Mouse (Mus musculus) limb, embryonic 13.5 days (tissue): ENCODE measurements around the gene Dnaaf3. TPM values are rescaled to one million over a fixed set of nuclear protein-coding genes. Genes with fewer than 3 reads are reported as not detected.
A peak's percentile ranks its signal among the peaks of the same experiment; 100 is the strongest.
"Not testable (repeated sequence)": the region's sequence is repeated elsewhere in the genome, so short reads cannot be mapped to it uniquely, and the experiment has no call there.

Experiments
- ATAC-seq: fragments of 200-750 bp; cut with Nextera tagmentation; 2 replicates; pipeline ENCODE4 v1.8.0; 2017; ENCODE audit warnings: low read depth, moderate number of reproducible peaks, moderate TSS enrichment; ENCODE audit not compliant: low FRiP score
- H3K27ac ChIP-seq: fragments of 300-500 bp; sonication (generic); 2 replicates; pipeline ENCODE4 v1.5.1; 2015; ENCODE audit warnings: inconsistent platforms, mild to moderate bottlenecking, moderate library complexity
- H3K27me3 ChIP-seq: fragments of 300-500 bp; sonication (generic); 2 replicates; pipeline ENCODE4 v1.6.1; 2015; ENCODE audit warnings: mild to moderate bottlenecking, inconsistent platforms
- H3K36me3 ChIP-seq: fragments of 300-500 bp; sonication (generic); 2 replicates; pipeline ENCODE4 v1.6.1; 2015; ENCODE audit warnings: inconsistent platforms, mild to moderate bottlenecking, moderate library complexity
- H3K4me1 ChIP-seq: fragments of 300-500 bp; sonication (generic); 2 replicates; pipeline ENCODE4 v1.6.1; 2015; ENCODE audit warnings: inconsistent platforms
- H3K4me2 ChIP-seq: fragments of 300-500 bp; sonication (generic); replicated peaks from 2 replicates; pipeline ENCODE4 v1.6.1; 2015; ENCODE audit warnings: inconsistent platforms, mild to moderate bottlenecking, moderate library complexity
- H3K4me3 ChIP-seq: fragments of 300-500 bp; sonication (generic); 2 replicates; pipeline ENCODE4 v1.5.1; 2015; ENCODE audit warnings: moderate library complexity, mild to moderate bottlenecking, inconsistent platforms
- H3K9ac ChIP-seq: fragments of 300-500 bp; sonication (generic); 2 replicates; pipeline ENCODE4 v1.6.1; 2015; ENCODE audit warnings: mild to moderate bottlenecking, inconsistent platforms
- H3K9me3 ChIP-seq: fragments of 300-500 bp; sonication (generic); 2 replicates; pipeline ENCODE4 v1.6.1; 2016; ENCODE audit warnings: inconsistent platforms
- WGBS: fragments of 180-500 bp; shearing (Covaris S2); methylation state at CpG from one replicate; pipeline ENCODE4 v1.1.7; 2015; 5-methylcytosine and 5-hydroxymethylcytosine counted together
- polyA plus RNA-seq: library from polyadenylated mRNA; unstranded; fragments of >200 nt; fragmentation: Nextera tagmentation; extraction: Ambion mirVana; gene quantifications from 2 replicates; pipeline ENCODE4 v1.2.1, GENCODE M21; 2015

Gene Dnaaf3
- polyA plus RNA-seq, 1 experiment from 2014 or later, result 3.0 TPM

DNA sequence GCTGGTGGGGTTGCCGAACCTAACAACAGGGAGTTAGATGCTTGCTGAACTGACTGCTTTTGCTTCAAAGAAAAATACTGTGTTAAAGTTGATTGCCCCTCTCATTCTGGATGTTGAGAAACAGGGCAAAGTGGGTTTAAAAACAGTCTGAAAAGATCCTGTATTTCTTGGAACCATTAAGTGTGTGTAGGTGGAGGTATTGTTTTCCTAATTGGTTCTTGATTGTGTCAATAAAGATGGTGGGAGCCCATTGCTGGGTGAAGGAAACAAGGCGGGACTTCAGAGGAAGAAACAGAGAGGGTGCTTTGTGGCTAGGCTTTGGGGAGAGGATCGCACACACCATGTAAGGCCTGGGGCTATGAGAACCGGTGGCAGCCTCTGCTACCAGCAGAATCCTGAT lies 4.9 kb upstream of the Dnaaf3 start:
- H3K9ac ChIP-seq, result no peak overlapping the region
- no peaks in the 10 kb centered on the region for H3K9me3 ChIP-seq
- WGBS, result 46% methylated on average over 4 of the region's 4 CpGs
- H3K27me3 ChIP-seq, result no peaks in the 10 kb centered on the region
- ATAC-seq, result no peak
- H3K27ac ChIP-seq, result no peak overlapping the region; the same call in 1 of the 2 replicates
- H3K36me3 ChIP-seq, result no peaks in the 10 kb centered on the region
- H3K4me3 ChIP-seq, result no peak overlapping the region
- H3K4me2 ChIP-seq, result no peak overlapping the region
- peaks cover 4% of the 10 kb centered on the region; the same call in 1 of the 2 replicates for H3K4me1 ChIP-seq

DNA sequence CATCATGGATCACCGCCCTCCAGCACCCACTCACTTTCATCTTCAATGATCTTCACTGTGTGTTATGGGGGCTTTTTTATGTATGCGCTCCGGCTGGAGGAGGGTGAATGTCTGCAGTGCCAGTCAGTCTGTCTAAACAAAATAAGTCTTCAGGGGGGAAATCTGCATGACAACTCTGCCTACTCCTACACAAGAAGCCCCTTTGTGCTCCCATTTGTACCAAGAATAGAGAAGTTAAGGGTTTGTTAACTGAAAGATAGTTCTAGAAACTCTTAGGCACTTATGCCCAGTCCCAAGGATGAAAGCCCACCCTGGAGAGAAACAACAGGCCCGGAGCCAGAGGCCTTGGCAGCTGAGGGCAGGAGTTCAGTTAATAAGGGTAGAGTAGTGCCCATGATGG lies 4.1 kb upstream of the Dnaaf3 start:
- Histone ChIP-seq H3K27ac (no peak overlapping the region), H3K4me2 (no peak overlapping the region), H3K4me1 (peaks cover 11% of the 10 kb centered on the region), H3K4me3 (no peak overlapping the region), H3K27me3 (no peaks in the 10 kb centered on the region), H3K36me3 (no peaks in the 10 kb centered on the region), H3K9me3 (no peaks in the 10 kb centered on the region), H3K9ac (no peak overlapping the region)
- 94% methylated on average over 4 of the region's 4 CpGs for WGBS
- ATAC-seq, result no peak

DNA sequence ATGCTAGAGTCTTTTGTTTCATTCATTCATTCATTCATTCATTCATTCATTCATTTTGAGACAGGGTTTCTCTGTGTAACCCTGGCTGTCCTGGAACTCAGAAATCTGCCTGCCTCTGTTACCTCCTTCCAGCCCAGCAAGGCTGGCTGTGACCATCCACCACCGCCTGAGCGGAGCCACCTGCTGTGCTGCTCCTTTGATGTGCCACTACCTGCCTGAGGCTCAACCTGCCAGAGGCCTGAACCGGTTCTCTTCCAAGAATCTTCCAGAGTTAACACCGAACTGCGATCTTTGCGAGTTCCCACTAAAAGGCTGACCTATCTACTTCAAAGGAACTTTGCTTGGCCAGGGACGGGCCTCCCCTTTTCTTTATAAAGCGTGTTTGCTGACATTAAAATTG lies 2.1 kb downstream of the Dnaaf3 start:
- WGBS, result 24% methylated on average over 7 of the region's 8 CpGs
- not testable (repeated sequence) for H3K36me3 ChIP-seq, H3K27ac ChIP-seq, H3K9me3 ChIP-seq, H3K4me2 ChIP-seq, H3K9ac ChIP-seq, H3K27me3 ChIP-seq, H3K4me3 ChIP-seq, ATAC-seq
- peaks cover 29% of the 10 kb centered on the region for H3K4me1 ChIP-seq

DNA sequence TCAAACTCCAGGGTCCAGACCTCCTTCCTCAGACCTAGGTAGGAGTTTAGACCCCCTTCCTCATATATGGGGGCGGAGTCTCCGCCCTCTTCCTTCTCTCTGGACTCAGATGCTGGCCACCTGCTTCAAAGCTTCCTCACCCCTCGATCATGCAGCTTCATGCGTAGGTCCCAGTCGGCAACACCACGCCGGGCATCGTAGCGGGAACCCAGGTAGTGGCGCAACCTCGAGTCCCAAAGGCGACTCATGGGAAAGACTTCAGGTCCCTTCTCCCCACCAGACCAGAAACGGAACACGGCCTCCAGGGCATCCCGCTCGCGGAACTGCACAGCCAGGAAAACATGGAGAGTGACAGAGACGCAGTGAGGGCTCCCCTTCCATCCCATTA lies 5.0 kb downstream of the Dnaaf3 start:
- H3K4me3 ChIP-seq, result peak overlapping the region; percentile 38
- peaks cover 27% of the 10 kb centered on the region for H3K4me1 ChIP-seq
- no peak overlapping the region for H3K9ac ChIP-seq
- no peaks in the 10 kb centered on the region for H3K9me3 ChIP-seq
- no peak overlapping the region for H3K27ac ChIP-seq
- peak overlapping the region; percentile 63 for H3K4me2 ChIP-seq
- ATAC-seq, result no peak
- WGBS, result 50% methylated on average over 18 of the region's 18 CpGs
- H3K36me3 ChIP-seq, result no peaks in the 10 kb centered on the region
- H3K27me3 ChIP-seq, result 0 out of 2 replicates have a peak, but pooled peaks cover under 1% of the 10 kb centered on the region

DNA sequence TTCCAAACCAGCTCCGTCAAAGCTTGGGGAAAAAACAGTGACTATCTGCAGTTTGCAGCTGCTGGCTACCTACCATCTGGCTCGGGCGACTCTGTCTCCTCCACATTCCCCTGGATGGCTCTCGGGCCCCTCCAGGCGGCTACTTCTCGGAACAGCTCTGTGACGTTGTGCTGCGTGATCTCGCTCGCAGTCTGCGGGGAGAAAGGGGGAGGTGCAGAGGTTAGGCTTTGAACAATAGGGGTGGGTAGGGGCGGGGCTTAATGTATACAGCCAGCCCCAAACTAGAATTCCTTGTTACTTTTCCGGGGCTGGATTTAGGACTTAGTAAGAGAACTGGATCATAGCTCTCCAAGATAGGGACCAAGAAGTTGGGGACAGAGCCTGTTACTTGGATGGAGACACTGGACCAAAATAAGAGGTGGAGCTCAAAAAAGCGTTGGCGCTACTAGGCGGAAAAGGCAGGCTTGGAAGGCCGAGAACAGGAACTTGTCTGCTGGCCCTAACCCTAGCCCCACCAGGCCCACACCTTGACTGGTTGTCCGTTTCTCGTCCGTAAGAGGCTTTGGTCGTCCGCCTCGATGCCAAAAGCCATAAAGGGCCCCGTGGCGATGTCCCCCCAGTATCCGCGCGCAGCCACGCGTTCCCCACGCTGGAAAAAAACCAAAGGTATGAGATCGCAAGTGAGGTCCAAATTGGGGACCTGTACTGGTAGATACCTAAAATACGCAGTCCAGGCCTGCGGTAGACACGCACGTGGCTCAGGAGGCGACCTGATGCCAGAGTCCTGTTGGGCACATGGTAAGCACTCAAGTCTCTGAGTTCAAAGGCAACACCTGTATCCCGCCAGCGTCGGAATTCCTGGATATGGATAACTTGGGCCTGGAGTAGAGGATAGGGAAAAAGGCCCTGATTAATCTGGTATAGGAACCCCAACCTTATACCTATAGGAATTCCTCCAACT lies 5.6 kb downstream of the Dnaaf3 start:
- H3K27ac ChIP-seq, result peak overlapping the region; percentile 56; the same call in 1 of the 2 replicates
- peak; percentile 94 for ATAC-seq
- H3K4me1 ChIP-seq, result peaks cover 20% of the 10 kb centered on the region

DNA sequence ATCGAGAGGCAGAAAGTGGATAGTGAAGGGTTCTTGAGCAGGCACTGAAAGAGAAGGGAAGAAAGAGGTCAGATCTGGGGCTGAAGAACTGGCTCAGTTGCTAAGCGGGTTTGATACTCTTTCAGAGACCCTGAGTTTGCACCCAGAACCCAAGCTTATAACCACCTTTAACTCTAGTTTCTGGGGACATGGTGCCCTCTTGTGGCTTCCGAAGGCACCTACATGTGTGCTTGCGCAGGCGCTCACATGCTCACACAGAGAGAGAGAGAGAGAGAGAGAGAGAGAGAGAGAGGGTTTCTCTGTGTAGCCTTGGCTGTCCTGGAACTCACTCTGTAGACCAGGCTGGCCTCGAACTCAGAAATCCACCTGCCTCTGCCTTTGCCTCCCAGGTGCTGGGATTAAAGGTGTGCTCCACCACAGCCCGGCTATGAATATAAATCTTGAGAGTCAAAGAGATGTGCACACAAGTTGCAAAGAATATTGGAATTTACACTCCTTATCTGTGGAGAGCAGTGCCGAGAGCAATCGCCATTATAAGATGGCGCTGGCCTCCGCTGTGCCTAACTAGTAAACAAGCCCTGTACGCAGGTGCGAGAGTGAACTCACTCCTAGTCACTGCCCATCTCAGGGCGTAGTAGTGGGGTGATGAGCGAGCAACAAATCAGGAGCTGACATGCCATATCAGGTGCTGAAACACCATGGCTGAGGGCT lies 7.9 kb downstream of the Dnaaf3 start, which contains the start of gene Tnni3:
TSS of gene Tnni3 (minus strand) at position 18 of the 711 bp plus-strand sequence.
- not testable (repeated sequence) for ATAC-seq, H3K36me3 ChIP-seq, H3K27ac ChIP-seq, H3K4me3 ChIP-seq, H3K9me3 ChIP-seq, H3K4me2 ChIP-seq
- 72% methylated on average over 15 of the region's 15 CpGs for WGBS
- 0 out of 2 replicates have a peak within 1 kb of the TSS, but pooled peaks have one; percentile 13 for H3K9ac ChIP-seq
- H3K4me1 ChIP-seq, result peaks cover 24% of the 10 kb centered on the region
- H3K27me3 ChIP-seq, result peaks cover 13% of the 10 kb centered on the region; the same call in 1 of the 2 replicates

More for the DNA sequence above, 5.6 kb downstream of the Dnaaf3 start:
- H3K9ac ChIP-seq, result peak overlapping the region; percentile 60
- H3K4me3 ChIP-seq, result peak overlapping the region; percentile 38
- WGBS, result 22% methylated on average over 40 of the region's 40 CpGs
- H3K36me3 ChIP-seq, result no peaks in the 10 kb centered on the region
- peaks cover 7% of the 10 kb centered on the region; the same call in 1 of the 2 replicates for H3K27me3 ChIP-seq
- H3K4me2 ChIP-seq, result peak overlapping the region; percentile 63
- no peaks in the 10 kb centered on the region for H3K9me3 ChIP-seq

DNA sequence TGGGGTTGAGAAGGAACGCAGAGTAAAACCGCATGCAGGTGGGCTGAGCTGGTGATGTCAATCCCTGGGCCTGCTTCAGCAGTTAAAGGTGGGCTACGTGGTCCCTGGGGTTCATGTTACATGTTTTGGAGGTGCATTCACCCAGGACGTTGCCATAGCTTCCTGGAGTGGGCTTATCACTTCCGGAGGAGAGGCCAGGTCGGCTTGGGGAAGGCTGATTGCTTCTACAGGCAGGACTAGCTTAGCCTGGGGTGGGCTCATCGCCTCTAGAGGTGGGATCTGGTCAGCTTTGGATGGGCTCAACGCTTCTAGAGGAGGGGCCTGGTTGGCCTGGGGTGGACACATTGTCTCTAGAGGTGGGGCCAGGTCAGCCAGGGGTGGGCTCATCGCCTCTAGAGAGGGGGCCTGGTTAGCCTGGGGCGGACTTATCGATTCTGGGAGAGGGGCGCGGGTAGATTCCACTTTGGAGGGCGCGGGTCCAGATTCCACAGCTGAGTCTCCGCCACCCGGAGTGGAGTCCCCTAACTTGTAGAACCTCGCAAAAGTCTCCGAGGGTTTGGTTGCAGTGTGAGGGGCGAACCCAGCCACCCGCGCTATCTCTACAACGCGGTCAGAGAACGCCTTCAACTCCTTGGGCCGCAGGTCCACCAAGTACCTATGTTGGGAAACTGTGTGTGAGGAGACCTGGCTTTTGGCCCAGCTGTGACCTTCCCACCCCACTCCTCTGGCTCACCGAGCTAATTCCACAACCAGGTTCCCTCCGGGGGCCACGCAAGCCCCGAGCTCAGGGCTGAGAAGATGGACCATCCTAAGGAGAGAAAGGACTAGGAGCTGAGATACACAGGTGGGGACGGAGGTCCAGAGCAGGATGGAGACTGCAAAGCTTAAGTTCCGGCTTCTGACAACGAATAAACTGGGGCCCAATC lies 8.8 kb downstream of the Dnaaf3 start:
- ATAC-seq, result no peak
- no peak overlapping the region for H3K4me3 ChIP-seq
- no peaks in the 10 kb centered on the region; the same call in 1 of the 2 replicates for H3K9me3 ChIP-seq
- H3K4me1 ChIP-seq, result peaks cover 24% of the 10 kb centered on the region
- 0 out of 2 replicates have a peak overlapping the region, but pooled peaks have one; percentile 13 for H3K9ac ChIP-seq
- no peaks in the 10 kb centered on the region for H3K36me3 ChIP-seq
- 89% methylated on average over 33 of the region's 33 CpGs for WGBS
- no peak overlapping the region for H3K4me2 ChIP-seq
- peaks cover 13% of the 10 kb centered on the region; the same call in 1 of the 2 replicates for H3K27me3 ChIP-seq
- no peak overlapping the region for H3K27ac ChIP-seq

DNA sequence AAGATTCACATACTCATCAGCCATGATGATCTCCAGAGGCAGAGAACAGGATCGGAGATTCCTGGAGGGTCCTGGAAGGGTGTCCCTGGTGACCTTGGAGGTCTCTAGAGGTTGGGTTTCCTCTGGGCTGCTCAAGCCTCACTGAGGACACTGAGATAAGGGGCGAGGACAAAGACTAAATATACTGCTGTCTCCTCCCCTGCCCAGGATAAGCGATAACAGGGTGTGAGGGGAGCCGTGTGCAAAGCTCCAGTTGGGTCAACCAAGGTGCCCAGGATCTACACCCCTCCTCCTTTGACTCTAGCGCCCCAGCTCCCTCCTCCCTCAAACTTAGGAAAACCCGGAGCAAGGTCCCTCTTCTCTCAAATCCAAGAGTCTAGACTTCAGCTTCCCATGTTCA lies 10.0 kb downstream of the Dnaaf3 start:
- Histone ChIP-seq H3K36me3 (no peaks in the 10 kb centered on the region), H3K4me2 (no peak overlapping the region), H3K4me1 (peaks cover 18% of the 10 kb centered on the region), H3K27me3 (peaks cover 13% of the 10 kb centered on the region; the same call in 1 of the 2 replicates), H3K27ac (no peak overlapping the region), H3K9me3 (no peaks in the 10 kb centered on the region; the same call in 1 of the 2 replicates), H3K4me3 (no peak overlapping the region), H3K9ac (no peak overlapping the region)
- 86% methylated on average over 6 of the region's 6 CpGs for WGBS
- ATAC-seq, result no peak

DNA sequence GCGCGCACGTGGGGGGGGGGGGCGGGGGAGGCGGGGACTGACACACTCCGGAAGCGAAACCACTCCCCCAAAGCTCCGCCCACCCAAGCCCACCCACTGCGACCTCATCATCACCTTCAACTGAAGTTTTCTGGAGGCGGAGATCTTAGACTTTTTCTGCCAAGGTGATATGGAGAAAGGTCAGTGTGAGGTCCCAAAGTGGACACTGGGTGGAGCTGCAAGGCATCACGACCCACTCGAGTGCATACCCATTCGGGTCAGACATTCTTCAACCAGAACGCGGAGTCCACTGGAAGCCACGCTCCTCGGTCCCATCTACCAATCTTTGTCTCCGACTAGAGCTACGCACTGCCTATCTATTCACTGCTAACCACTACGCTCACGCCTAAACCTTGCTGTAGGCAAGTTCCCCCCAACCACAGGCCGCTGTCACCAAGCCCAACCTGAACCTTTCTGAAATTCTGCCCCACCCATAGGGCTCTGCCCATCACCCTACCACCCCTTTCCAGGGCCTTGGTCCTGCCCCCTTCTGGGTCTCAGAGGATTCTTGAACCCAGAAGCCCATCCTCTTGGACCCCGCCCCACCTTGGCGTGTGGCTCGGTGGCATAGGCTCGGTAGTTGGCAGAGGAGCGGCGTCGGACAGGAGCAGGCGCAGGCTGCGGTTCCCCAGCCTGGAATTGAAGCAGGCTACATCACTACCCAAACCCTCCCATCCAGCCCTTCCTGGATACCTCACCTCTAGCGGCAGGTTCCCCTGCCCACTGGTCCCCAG lies 10.8 kb downstream of the Dnaaf3 start:
- ATAC-seq, result no peak
- Histone ChIP-seq H3K27ac (no peak overlapping the region), H3K27me3 (peaks cover 13% of the 10 kb centered on the region; the same call in 1 of the 2 replicates), H3K9me3 (no peaks in the 10 kb centered on the region; the same call in 1 of the 2 replicates), H3K9ac (0 out of 2 replicates have a peak overlapping the region, but pooled peaks have one; percentile 59), H3K36me3 (no peaks in the 10 kb centered on the region), H3K4me2 (peak overlapping the region; percentile 60), H3K4me3 (peak overlapping the region; percentile 28), H3K4me1 (peaks cover 9% of the 10 kb centered on the region)
- WGBS, result 35% methylated on average over 31 of the region's 32 CpGs

DNA sequence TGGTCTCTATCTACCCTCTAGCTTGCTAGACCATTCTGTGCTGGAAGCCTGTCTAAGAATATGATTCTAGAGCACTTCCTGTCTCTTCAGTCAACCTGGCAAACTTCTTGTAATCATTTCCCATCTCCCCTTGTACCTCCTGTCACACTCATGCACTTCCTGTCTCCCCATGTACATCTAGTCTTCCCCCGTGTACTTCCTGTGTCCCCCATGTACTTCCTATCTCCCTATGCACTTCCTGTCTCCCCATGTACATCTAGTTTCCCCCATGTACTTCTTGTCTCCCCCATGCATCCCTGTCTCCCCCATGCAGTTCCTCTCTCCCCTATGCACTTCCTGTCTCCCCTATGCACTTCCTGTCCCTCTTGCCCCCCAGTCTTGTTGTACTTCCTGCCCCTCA lies 13.8 kb downstream of the Dnaaf3 start:
- Histone ChIP-seq H3K36me3 (no peaks in the 10 kb centered on the region), H3K9me3 (no peaks in the 10 kb centered on the region; the same call in 1 of the 2 replicates), H3K9ac (no peak overlapping the region), H3K27me3 (peaks cover 13% of the 10 kb centered on the region; the same call in 1 of the 2 replicates), H3K4me3 (no peak overlapping the region), H3K27ac (no peak overlapping the region), H3K4me2 (no peak overlapping the region), H3K4me1 (peaks cover 23% of the 10 kb centered on the region)
- WGBS, result 87% methylated on average over 1 of the region's 1 CpGs
- no peak for ATAC-seq
